Mouse (Mus musculus) liver, postnatal 0 days (tissue): ENCODE measurements around the gene Slc16a8.

Experiments
- CTCF ChIP-seq: sonication (generic); IDR thresholded peaks from 2 replicates; pipeline ENCODE4 v1.5.1; 2016; ENCODE audit warnings: antibody characterized with exemption, low read depth
- EP300 ChIP-seq: IDR thresholded peaks from 2 replicates; pipeline ENCODE4 v1.6.1; 2016; ENCODE audit warnings: antibody characterized with exemption, low read depth, mild to moderate bottlenecking

DNA sequence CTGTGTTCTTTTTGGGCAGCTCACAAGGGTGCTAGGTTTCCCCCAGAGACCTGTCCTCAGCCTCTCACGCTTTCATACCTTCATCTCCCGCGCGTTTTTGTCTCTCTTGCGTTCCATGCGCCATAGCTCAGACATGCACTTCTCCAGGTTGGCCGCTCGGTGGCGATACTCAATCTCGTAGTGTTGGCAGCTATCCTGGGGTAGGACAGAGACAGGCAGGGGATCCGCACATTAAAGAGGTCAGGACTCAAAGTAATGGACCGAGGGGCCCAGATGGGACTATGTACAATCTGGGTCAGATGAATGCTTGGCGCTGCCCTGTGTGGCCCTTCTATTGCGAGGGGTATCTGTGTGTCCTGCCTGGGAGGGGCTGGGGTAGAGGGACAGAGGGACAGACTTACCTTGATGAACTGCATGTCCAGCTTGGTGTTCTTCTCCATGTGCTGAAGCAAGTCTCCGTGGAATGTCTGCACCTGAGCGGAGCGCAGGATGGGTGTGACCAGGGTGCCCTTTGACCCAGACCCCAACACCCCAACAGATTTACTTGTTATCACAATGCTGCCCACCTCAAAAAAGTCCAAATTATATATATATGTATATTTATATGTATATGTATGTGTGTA, 16.7 kb upstream of the Slc16a8 start:
- TF ChIP-seq CTCF (peak; percentile 73), EP300 (no peak)
